Mouse (Mus musculus) ES-Bruce4 (cell line): ENCODE results near the gene Trpt1. TPM values are rescaled to one million over a fixed set of nuclear protein-coding genes. Genes with fewer than 3 reads are reported as not detected.
A peak's percentile ranks its signal among the peaks of the same experiment; 100 is the strongest.

ENCODE experiments used
- H3K27ac ChIP-seq: 2 replicates; pipeline ENCODE4 v1.5.1; 2012; ENCODE audit warnings: low read length, inconsistent platforms; ENCODE audit not compliant: insufficient read depth
- H3K27me3 ChIP-seq: 2 replicates; pipeline ENCODE4 v1.6.1; 2012; ENCODE audit warnings: mild to moderate bottlenecking, low read length, inconsistent platforms; ENCODE audit not compliant: control insufficient read depth, poor library complexity, insufficient read depth, severe bottlenecking
- H3K36me3 ChIP-seq: 2 replicates; pipeline ENCODE4 v1.6.1; 2012; ENCODE audit warnings: inconsistent platforms, mild to moderate bottlenecking, low read length, moderate library complexity; ENCODE audit not compliant: control insufficient read depth, poor library complexity, insufficient read depth, severe bottlenecking
- H3K4me1 ChIP-seq: one replicate; pipeline ENCODE4 v1.8.1; 2011; ENCODE audit warnings: low read length; ENCODE audit not compliant: control insufficient read depth, insufficient read depth
- H3K4me3 ChIP-seq: 2 replicates; pipeline ENCODE4 v1.5.1; 2011; ENCODE audit warnings: low read depth, mild to moderate bottlenecking, low read length
- H3K9ac ChIP-seq: 2 replicates; pipeline ENCODE4 v1.6.1; 2012; ENCODE audit warnings: low read depth, mild to moderate bottlenecking, inconsistent platforms; ENCODE audit not compliant: poor library complexity, severe bottlenecking
- H3K9me3 ChIP-seq: replicated peaks from 2 replicates; pipeline ENCODE4 v1.6.1; 2012; ENCODE audit warnings: mild to moderate bottlenecking, low read length, inconsistent platforms; ENCODE audit not compliant: control insufficient read depth, poor library complexity, insufficient read depth, severe bottlenecking
- CTCF ChIP-seq: IDR thresholded peaks from one replicate; pipeline ENCODE4 v1.8.1; 2011; ENCODE audit warnings: low read depth, low read length
- EP300 ChIP-seq: IDR thresholded peaks from 2 replicates; pipeline ENCODE4 v1.6.1; 2011; ENCODE audit warnings: low read depth, low read length; ENCODE audit not compliant: insufficient read depth
- POLR2A ChIP-seq: IDR thresholded peaks from one replicate; pipeline ENCODE4 v1.8.1; 2011; ENCODE audit warnings: low read length; ENCODE audit not compliant: insufficient read depth
- polyA plus RNA-seq: library from polyadenylated mRNA; stranded (reverse); fragments of >200 nt; gene quantifications from 2 replicates; pipeline ENCODE4 v1.2.4, GENCODE M21; 2011; ENCODE audit warnings: low read depth; ENCODE audit not compliant: missing spikeins, insufficient read depth, insufficient read length

Trpt1 gene
- polyA plus RNA-seq = 7.3 and 8.4 TPM in 2 replicates

DNA sequence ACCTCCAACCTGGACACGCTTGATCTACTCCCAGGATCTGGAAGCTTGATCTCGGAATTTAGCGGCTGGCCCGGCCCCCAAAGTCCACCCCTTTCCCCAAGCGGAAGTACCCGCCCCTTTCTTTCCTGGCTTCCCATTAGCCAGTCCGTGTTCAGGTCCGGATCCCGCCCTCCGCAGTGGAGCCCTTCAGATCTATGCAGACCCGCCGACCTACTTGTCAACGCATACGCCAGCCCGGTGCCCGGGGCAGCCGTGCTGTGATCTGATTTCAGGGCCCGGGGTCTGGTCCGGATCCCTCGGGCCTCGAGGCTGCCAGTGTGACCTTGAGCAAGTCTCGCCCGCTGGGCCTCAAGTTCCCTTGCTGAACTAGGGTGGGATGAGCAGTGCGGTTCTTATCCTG lies at the start of gene Trpt1, which contains the start of gene Nudt22:
Gene Trpt1 (plus strand): TSS at position 126 of the 400 bp plus-strand sequence.
Gene Nudt22 (minus strand): TSS at position 112 of the 400 bp plus-strand sequence.
- Histone ChIP-seq H3K4me3 (peak within 1 kb of the TSS; percentile 81), H3K27ac (no peak within 1 kb of the TSS), H3K9ac (peak within 1 kb of the TSS; percentile 72), H3K4me1 (no peaks in the 10 kb centered on the region), H3K36me3 (no peaks in the 10 kb centered on the region), H3K9me3 (no peaks in the 10 kb centered on the region; the same call in 1 of the 2 replicates), H3K27me3 (no peaks in the 10 kb centered on the region)
- TF ChIP-seq EP300 (no peak), CTCF (no peak), POLR2A (peak; percentile 35)

DNA sequence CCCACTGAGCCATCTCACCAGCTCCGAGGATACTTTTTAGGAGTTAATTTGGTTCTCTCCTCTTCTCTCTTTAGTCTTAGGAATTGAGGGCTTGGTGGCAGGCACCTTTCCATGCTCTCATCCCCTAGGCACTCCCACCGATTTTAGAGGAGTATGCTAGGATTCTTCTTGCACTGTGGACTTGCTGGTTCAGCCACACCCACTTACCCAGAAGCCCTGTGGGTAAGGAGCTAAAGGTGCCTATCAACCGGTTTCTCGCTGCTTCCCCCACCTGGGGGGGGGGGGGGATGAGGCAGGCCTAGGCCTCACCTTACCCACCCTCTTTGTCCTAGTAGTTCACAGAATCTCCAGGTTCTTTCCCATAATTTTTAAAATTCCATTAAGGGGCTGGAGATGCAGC lies 48.2 kb upstream of the Trpt1 start:
- TF ChIP-seq POLR2A = no peak
- no peak for TF ChIP-seq CTCF
- TF ChIP-seq EP300 = 0 out of 2 replicates have a peak, but pooled peaks have one; percentile 5
- Histone ChIP-seq H3K36me3 (no peaks in the 10 kb centered on the region), H3K27ac (peak overlapping the region; percentile 51), H3K4me3 (no peak overlapping the region), H3K27me3 (no peaks in the 10 kb centered on the region), H3K4me1 (peaks cover 3% of the 10 kb centered on the region), H3K9ac (0 out of 2 replicates have a peak overlapping the region, but pooled peaks have one; percentile 6), H3K9me3 (no peaks in the 10 kb centered on the region)

DNA sequence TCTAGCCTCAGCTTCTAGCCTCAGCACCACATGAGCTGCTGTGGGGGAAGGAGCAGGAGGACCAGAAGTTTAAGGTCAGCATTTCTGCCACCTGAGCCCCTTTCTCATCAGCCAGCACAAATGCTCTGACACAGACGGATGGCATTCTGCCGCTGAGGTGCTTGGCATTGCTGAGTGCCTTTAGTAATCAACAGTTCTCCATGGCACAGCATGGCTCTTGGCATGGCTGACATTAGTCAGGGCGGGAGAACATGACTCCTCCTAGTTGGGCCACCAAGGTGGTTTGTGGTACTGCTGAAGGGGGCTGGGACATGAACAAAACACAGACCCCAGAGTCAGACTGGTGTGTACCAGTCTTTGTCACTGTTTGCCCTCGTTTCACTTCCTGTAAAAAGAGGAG lies 47.7 kb upstream of the Trpt1 start:
- Histone ChIP-seq H3K4me1 (peaks cover 3% of the 10 kb centered on the region), H3K9ac (0 out of 2 replicates have a peak overlapping the region, but pooled peaks have one; percentile 6), H3K27ac (peak overlapping the region; percentile 51), H3K9me3 (no peaks in the 10 kb centered on the region), H3K4me3 (no peak overlapping the region), H3K27me3 (no peaks in the 10 kb centered on the region), H3K36me3 (no peaks in the 10 kb centered on the region)
- TF ChIP-seq POLR2A = no peak
- TF ChIP-seq EP300 = no peak
- TF ChIP-seq CTCF = no peak

DNA sequence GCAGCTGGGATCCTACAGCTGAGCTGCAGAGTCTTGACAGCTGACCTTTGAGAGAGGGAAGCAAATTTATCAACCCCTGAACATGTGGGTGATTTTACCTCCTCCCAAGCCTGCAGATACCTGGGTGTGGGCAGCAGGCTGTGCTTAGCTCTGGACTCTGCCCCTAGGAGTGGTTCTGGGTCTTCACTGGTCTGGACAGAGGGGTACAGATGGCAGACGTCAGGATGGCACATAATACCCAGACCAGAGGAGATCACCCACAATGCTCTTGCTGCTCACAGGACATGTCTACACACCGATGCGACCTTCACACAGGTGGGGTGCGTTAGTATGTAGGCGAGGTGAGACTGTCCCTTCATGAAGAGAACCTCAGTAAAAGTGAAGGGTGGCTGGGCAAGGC lies 46.4 kb upstream of the Trpt1 start:
- H3K4me1 ChIP-seq = peaks cover 3% of the 10 kb centered on the region
- no peak overlapping the region for H3K9ac ChIP-seq
- no peak overlapping the region for H3K4me3 ChIP-seq
- no peak overlapping the region for H3K27ac ChIP-seq
- H3K36me3 ChIP-seq = no peaks in the 10 kb centered on the region
- no peaks in the 10 kb centered on the region for H3K9me3 ChIP-seq
- TF ChIP-seq EP300 = no peak
- no peak for TF ChIP-seq CTCF
- no peak for TF ChIP-seq POLR2A
- no peaks in the 10 kb centered on the region for H3K27me3 ChIP-seq

- H3K4me1 ChIP-seq = peaks cover 3% of the 10 kb centered on the region
- H3K36me3 ChIP-seq = no peaks in the 10 kb centered on the region
- H3K9me3 ChIP-seq = no peaks in the 10 kb centered on the region
- H3K27ac ChIP-seq = no peak overlapping the region
- no peak overlapping the region for H3K4me3 ChIP-seq
- H3K27me3 ChIP-seq = no peaks in the 10 kb centered on the region
- no peak for TF ChIP-seq CTCF
- no peak for TF ChIP-seq EP300
- no peak for TF ChIP-seq POLR2A
- H3K9ac ChIP-seq = no peak overlapping the region
Measured at GRCm38 (mm10) chr19:6949951-6950350, 46.0 kb upstream of the Trpt1 start.

- Histone ChIP-seq H3K36me3 (no peaks in the 10 kb centered on the region), H3K9me3 (no peaks in the 10 kb centered on the region)
Measured at GRCm38 (mm10) chr19:6950613-6951153, 45.2 kb upstream of the Trpt1 start.

More at GRCm38 (mm10) chr19:6950613-6951153, 45.2 kb upstream of the Trpt1 start:
- Histone ChIP-seq H3K9ac (peak overlapping the region; percentile 75), H3K27me3 (no peaks in the 10 kb centered on the region), H3K27ac (peak overlapping the region; percentile 90), H3K4me3 (peak overlapping the region; percentile 85), H3K4me1 (peaks cover 3% of the 10 kb centered on the region)
- no peak for TF ChIP-seq EP300
- peak; percentile 79 for TF ChIP-seq POLR2A
